Mouse (Mus musculus) thymus, postnatal 0 days (tissue): ENCODE results near the gene Slc30a7. TPM values are rescaled to one million over a fixed set of nuclear protein-coding genes. Genes with fewer than 3 reads are reported as not detected.

Experiments
- microRNA-seq: library from miRNA; unstranded; fragments of <30 nt; microRNA quantifications from one replicate; pipeline ENCODE4, GENCODE M21; 2016; ENCODE audit warnings: borderline number of aligned reads
- polyA plus RNA-seq: library from polyadenylated mRNA; unstranded; fragments of >200 nt; fragmentation: Nextera tagmentation; extraction: Ambion mirVana; gene quantifications from 2 replicates; pipeline ENCODE4 v1.2.1, GENCODE M21; 2015

Slc30a7 gene
- polyA plus RNA-seq, 1 experiment from 2014 or later: 30.0 TPM

Small RNA genes lying within 50 kb of the gene (microRNA-seq; reads per million reads assigned to microRNA genes)
- not detected for gene Mir669n

Other genes starting within 250 kb of the Slc30a7 start
- gene Dph5, start 119.6 kb downstream of the Slc30a7 start, polyA plus RNA-seq: 42.9 and 47.3 TPM in 2 replicates
- 11.2 and 13.3 TPM in 2 replicates for gene Extl2, start 56 bp upstream of the Slc30a7 start, polyA plus RNA-seq
- 128 and 129 TPM in 2 replicates for gene Vcam1, start 122.3 kb upstream of the Slc30a7 start, polyA plus RNA-seq
- 0.33 and 0.35 TPM in 2 replicates for gene Gpr88, start 246.1 kb upstream of the Slc30a7 start, polyA plus RNA-seq